Mouse (Mus musculus) embryonic fibroblast, embryonic 13.5 days (primary cell): Measurements from ENCODE around the gene Maml2.

Source experiments
- CTCF ChIP-seq: IDR thresholded peaks from 2 replicates; pipeline ENCODE4 v1.5.1; 2011; ENCODE audit warnings: mild to moderate bottlenecking, control low read depth, low read length, moderate library complexity, borderline replicate concordance; ENCODE audit not compliant: insufficient read depth
- POLR2A ChIP-seq: IDR thresholded peaks from 2 replicates; pipeline ENCODE4 v1.6.1; 2011; ENCODE audit warnings: low read depth, mild to moderate bottlenecking, control low read depth, low read length, moderate library complexity

GRCm38 (mm10) chr9:13492807-13493206 is 195.1 kb downstream of the Maml2 start:
- TF ChIP-seq CTCF: no peak
- TF ChIP-seq POLR2A: no peak
